Mouse (Mus musculus) ES-Bruce4 (cell line): ENCODE measurements around the gene Scrn1.

Experiments used
- CTCF ChIP-seq: IDR thresholded peaks from one replicate; pipeline ENCODE4 v1.8.1; 2011; ENCODE audit warnings: low read depth, low read length
- EP300 ChIP-seq: IDR thresholded peaks from 2 replicates; pipeline ENCODE4 v1.6.1; 2011; ENCODE audit warnings: low read depth, low read length; ENCODE audit not compliant: insufficient read depth
- POLR2A ChIP-seq: IDR thresholded peaks from one replicate; pipeline ENCODE4 v1.8.1; 2011; ENCODE audit warnings: low read length; ENCODE audit not compliant: insufficient read depth

DNA sequence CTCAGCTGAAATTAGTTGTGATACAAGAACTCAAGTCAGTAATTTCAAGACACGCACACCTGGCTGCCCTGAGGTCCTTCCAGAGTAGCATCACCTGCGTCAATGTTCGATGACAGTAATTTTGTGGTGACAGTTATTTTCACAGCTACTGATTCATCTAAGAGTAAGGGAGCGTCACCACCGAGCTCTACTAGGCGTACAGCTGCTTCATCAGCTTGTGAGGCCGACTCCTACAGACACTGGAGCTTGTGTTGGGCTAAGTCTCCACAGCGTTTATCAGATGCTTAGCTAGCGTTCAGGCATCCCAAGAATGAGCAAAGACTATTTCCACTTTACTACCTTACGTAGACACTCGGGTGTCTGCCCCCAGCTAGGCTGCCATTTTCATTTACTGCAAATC is 60.0 kb downstream of the Scrn1 start:
- TF ChIP-seq POLR2A (no peak), CTCF (no peak), EP300 (no peak)
